Mouse (Mus musculus) layer of hippocampus, adult 6 months (tissue): ENCODE results near the gene Myoc. TPM values are rescaled to one million over a fixed set of nuclear protein-coding genes. Genes with fewer than 3 reads are reported as not detected.

Source experiments
- long read RNA-seq, 2 experiments: library from polyadenylated mRNA; unstranded; transcript quantifications; one replicate each; pipeline ENCODE4 v2.0.0; 2019 to 2020
- microRNA-seq: library from miRNA; unstranded; fragments of <30 nt; microRNA quantifications from one replicate; pipeline ENCODE4 v1.2.0, GENCODE M21; 2020
- polyA plus RNA-seq: library from polyadenylated mRNA; unstranded; fragments of <200 nt; fragmentation: Nextera tagmentation; gene quantifications from 2 replicates; pipeline ENCODE4 v1.2.3, GENCODE M21; 2021

Myoc gene
- polyA plus RNA-seq, result 10.3 and 16.4 TPM in 2 replicates
- long read RNA-seq, experiment 1, transcript Myoc-201 (3 exons, 2,074 nt), result major isoform, 36 of 40 reads
- long read RNA-seq, experiment 1, partial matches to known transcripts, result 3 of 40 reads
- long read RNA-seq, experiment 1, other reads (novel, unspliced or antisense), result 1 of 40 reads
- long read RNA-seq, experiment 2, transcript Myoc-201 (3 exons, 2,074 nt), result major isoform, 98 of 99 reads
- long read RNA-seq, experiment 2, partial matches to known transcripts, result 1 of 99 reads
- long read RNA-seq, experiment 2, other reads (novel, unspliced or antisense), result 0 of 99 reads

GRCm38 (mm10) chr1:162639051-162639750, at the start of gene Myoc:
TSS of gene Myoc (plus strand) at chr1:162639155.

GRCm38 (mm10) chr1:162658119-162658518, 19.2 kb downstream of the Myoc start, which contains the start of gene Myocos:
TSS of gene Myocos (minus strand) at chr1:162658219.

Small RNA genes within 50 kb of the gene (microRNA-seq; reads per million reads assigned to microRNA genes)
- gene Gm27616, result not detected

Other genes starting within 250 kb of the Myoc start
- 14.1 and 16.9 TPM in 2 replicates for gene Dnm3, start 161.1 kb upstream of the Myoc start, polyA plus RNA-seq
- gene Mettl13, start 90.6 kb upstream of the Myoc start, polyA plus RNA-seq, result 2.4 and 2.7 TPM in 2 replicates
- gene Vamp4, start 68.6 kb upstream of the Myoc start, polyA plus RNA-seq, result 44.5 and 47.1 TPM in 2 replicates
- not detected in 2 replicates for gene Myocos, start 19.1 kb downstream of the Myoc start, polyA plus RNA-seq
- gene Prrc2c, start 101.4 kb downstream of the Myoc start, polyA plus RNA-seq, result 59.3 and 72.1 TPM in 2 replicates
- not detected in 2 replicates for gene Fmo4, start 174.8 kb downstream of the Myoc start, polyA plus RNA-seq
- 5.8 and 6.8 TPM in 2 replicates for gene Fmo1, start 227.5 kb downstream of the Myoc start, polyA plus RNA-seq